Mouse (Mus musculus): ENCODE measurements around the gene Dyrk3. TPM values are rescaled to one million over a fixed set of nuclear protein-coding genes. Genes with fewer than 3 reads are reported as not detected.

Gene Dyrk3
- total RNA-seq, 2 experiments from 2014 or later: 19.2 to 21.7 TPM

- H3K4me3 ChIP-seq: no peak overlapping the region
- H3K27ac ChIP-seq: no peak overlapping the region
- no peak for TF ChIP-seq CTCF (conservative IDR thresholded peaks at IDR 0.05)
- DNase-seq (ENCODE audit: low spot score in 2 of 2): no peak
These were observed 4.3 kb upstream of the Dyrk3 start for GRCm38 (mm10) chr1:131142472-131142871.

GRCm38 (mm10) chr1:131141449-131141848 is 3.3 kb upstream of the Dyrk3 start:
- no peak overlapping the region for H3K4me3 ChIP-seq
- no peak overlapping the region for H3K27ac ChIP-seq
- TF ChIP-seq CTCF (conservative IDR thresholded peaks at IDR 0.05): no peak
- no peak for DNase-seq (ENCODE audit: low spot score in 2 of 2)

DNA sequence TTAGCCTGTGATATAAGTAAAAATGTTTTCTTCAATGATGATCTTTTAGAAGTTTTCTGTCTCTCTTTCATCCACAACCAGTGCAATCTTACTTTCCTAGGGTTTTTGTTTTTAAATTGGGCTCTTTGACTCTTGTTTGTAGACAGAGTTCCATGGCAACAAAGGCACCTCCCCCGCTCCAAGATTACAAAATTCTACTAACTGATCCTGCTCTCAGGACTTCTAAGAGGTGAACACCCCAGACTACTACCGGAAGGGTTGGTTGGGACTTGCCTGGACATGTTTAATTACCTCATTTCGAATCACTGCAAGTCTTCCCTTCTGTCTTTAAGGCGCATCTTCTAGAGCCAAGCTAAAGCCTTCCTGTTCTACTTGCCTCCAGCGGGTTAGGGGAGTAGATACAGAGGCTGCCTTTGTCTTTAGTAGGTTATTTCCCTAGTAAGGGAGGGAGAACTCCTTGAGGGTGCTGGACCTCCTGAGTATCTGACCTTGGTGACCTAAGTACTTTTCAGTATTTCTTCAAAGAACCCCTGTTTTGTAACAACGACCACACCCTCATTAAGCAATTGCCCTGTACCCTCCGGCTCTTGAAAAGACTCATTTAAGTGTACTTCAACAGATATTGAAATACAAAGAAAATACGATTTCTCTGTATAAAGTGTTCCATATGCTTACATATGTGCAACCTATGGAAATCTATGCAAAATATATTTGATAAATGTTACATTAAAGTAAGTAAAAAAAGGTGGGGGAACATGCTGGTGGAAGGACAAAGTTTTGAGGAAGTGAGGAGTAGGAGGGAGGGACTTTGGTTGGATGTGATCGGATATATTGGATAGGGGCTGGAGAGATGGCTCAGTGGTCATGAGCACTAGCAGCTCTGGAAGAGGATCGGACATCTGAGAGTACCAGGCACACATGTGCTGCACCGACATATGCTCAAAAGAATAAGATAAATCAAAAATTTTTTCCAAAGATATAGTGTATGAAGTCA is 1.3 kb upstream of the Dyrk3 start:
- DNase-seq (ENCODE audit: low spot score in 2 of 2): no peak
- Histone ChIP-seq H3K27ac (peak overlapping the region; percentile 84), H3K4me3 (peak overlapping the region; percentile 72)
- TF ChIP-seq CTCF (conservative IDR thresholded peaks at IDR 0.05): no peak

GRCm38 (mm10) chr1:131137717-131138118 is 422 bp downstream of the Dyrk3 start:
- Histone ChIP-seq H3K4me3 (peak overlapping the region; percentile 72), H3K27ac (peak overlapping the region; percentile 84)
- DNase-seq (ENCODE audit: low spot score in 2 of 2): no peak
- TF ChIP-seq CTCF (conservative IDR thresholded peaks at IDR 0.05): no peak

GRCm38 (mm10) chr1:131137111-131137510 is 1.0 kb downstream of the Dyrk3 start:
- no peak for TF ChIP-seq CTCF (conservative IDR thresholded peaks at IDR 0.05)
- DNase-seq (ENCODE audit: low spot score in 2 of 2): no peak
- peak overlapping the region; percentile 72 for H3K4me3 ChIP-seq
- H3K27ac ChIP-seq: peak overlapping the region; percentile 84

GRCm38 (mm10) chr1:131135960-131136629 is 2.0 kb downstream of the Dyrk3 start:
- no peak for TF ChIP-seq CTCF (conservative IDR thresholded peaks at IDR 0.05)
- peak overlapping the region; percentile 72 for H3K4me3 ChIP-seq
- no peak for DNase-seq (ENCODE audit: low spot score in 2 of 2)
- H3K27ac ChIP-seq: peak overlapping the region; percentile 84

- Histone ChIP-seq H3K4me3 (peak overlapping the region; percentile 72), H3K27ac (peak overlapping the region; percentile 84; the same call in 1 of the 2 replicates)
- DNase-seq (ENCODE audit: low spot score in 2 of 2): no peak
- no peak for TF ChIP-seq CTCF (conservative IDR thresholded peaks at IDR 0.05)
These were observed 3.1 kb downstream of the Dyrk3 start for GRCm38 (mm10) chr1:131134942-131135522.

- no peak overlapping the region for H3K4me3 ChIP-seq
- peak overlapping the region; percentile 21; the same call in 1 of the 2 replicates for H3K27ac ChIP-seq
- TF ChIP-seq CTCF (conservative IDR thresholded peaks at IDR 0.05): no peak
- DNase-seq (ENCODE audit: low spot score in 2 of 2): no peak
These were observed 3.9 kb downstream of the Dyrk3 start for GRCm38 (mm10) chr1:131134231-131134630.

DNA sequence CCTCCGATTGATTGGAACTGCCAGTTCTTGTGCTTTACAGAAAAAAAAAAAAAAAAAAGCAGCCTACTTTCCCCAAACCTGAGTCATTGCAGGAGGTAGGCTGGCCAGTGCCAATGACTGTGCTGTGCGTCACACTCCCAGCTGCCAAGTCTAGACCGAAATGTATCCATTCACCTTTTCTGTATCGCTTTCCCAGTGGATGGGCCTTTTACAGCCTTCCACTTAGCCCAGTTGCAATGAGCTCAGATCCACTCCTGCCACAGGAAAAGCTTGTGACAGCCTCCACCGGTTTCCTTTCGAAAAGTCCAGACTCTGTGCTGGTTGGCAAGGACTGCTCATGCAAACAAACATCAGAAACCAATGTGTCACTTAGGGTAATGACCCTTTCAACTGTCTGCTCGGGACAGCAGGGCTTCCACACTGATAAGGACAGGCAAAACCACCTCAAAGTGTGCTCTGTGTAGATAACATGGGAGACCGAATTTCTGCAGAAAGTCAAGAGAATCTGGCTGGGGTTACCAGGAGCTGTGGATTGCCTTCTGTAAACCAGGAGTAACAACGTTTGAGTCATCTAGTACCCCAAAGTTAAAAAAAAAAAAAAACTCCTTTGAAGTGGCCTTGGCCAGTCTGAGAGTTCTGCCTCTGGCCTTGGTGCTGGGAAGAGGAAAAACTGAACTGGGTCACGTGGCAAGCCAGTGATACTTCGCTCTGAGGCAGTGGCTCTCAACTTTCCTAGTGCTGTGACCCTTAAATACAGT is 12.0 kb downstream of the Dyrk3 start:
- DNase-seq (ENCODE audit: low spot score in 2 of 2): no peak
- Histone ChIP-seq H3K4me3 (no peak overlapping the region), H3K27ac (peak overlapping the region; percentile 25; the same call in 1 of the 2 replicates)
- no peak for TF ChIP-seq CTCF (conservative IDR thresholded peaks at IDR 0.05)

DNA sequence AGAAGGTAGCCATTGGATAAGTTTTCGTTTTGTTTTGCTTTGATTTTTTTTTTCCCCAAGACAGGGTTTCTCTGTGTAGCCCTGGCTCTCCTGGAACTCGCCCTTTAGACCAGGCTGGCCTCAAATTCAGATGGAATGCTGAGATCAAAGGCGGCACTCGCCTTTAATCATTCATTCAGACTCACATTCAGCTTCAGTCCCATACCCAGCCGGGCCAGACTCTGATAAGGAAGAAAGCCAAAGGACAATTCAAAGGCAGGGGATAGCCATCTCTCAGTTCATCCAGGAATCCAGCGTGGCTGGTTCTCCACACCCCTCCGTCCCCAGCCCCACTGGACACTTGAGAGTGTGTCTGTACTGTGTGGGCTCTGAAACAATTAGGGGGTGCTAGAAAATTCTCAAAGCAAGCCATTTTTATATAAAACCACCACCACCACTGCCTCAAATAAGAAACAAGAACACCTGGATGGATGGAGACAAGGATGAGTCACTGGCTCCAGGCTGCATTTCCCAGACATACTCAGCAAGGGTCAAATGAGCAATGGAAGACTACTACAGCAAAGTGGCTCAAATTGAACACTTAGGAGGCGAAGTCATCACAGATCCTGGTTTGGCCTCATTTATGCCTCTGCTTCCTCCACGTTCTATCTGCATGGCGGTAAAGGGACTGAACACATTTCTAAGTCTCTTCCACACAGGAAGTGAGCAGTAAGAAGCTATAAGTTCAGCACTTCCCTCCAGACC is 14.4 kb downstream of the Dyrk3 start:
- DNase-seq (ENCODE audit: low spot score in 2 of 2): no peak
- Histone ChIP-seq H3K27ac (no peak overlapping the region), H3K4me3 (no peak overlapping the region)
- no peak for TF ChIP-seq CTCF (conservative IDR thresholded peaks at IDR 0.05)

DNA sequence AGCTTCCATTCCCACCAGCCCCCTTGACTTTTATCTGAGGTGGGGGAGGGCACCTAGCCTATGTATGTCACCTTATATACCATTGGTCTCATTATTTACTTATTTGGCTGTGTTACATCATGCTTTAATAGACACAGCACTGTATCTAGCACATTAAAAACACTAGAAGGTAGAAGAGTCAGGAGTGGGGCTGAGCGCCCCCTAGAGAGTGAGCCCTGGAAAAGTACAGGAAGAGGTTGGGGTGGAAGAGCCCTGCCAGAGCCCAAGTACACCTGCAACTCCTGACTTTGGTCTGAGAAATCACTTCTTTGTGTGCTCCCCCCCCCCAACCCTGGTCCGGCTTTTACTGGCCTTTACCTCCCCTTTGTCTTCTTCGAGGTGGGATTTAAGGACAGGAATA is 16.2 kb downstream of the Dyrk3 start:
- no peak overlapping the region for H3K27ac ChIP-seq
- DNase-seq (ENCODE audit: low spot score in 2 of 2): no peak
- TF ChIP-seq CTCF (conservative IDR thresholded peaks at IDR 0.05): peak; percentile 69
- no peak overlapping the region for H3K4me3 ChIP-seq

GRCm38 (mm10) chr1:131119026-131119425 is 19.1 kb downstream of the Dyrk3 start:
- Histone ChIP-seq H3K27ac (no peak overlapping the region; the same call in 1 of the 2 replicates), H3K4me3 (no peak overlapping the region)
- TF ChIP-seq CTCF (conservative IDR thresholded peaks at IDR 0.05): peak; percentile 65
- no peak for DNase-seq (ENCODE audit: low spot score in 2 of 2)

Data from layer of hippocampus, adult 2 months (tissue).